Mouse (Mus musculus) heart, postnatal 25 days (tissue): ENCODE measurements around the gene St8sia1. TPM values are rescaled to one million over a fixed set of nuclear protein-coding genes. Genes with fewer than 3 reads are reported as not detected.

Experiments
- DNase-seq: peaks from one replicate; pipeline ENCODE4 v3.0.0; 2022; ENCODE audit warnings: low spot score
- intact Hi-C: fragments of 180-260 bp; cut with DNase I; formaldehyde crosslinking; loops from one replicate; pipeline ENCODE4 v1.15.1; 2025
- total RNA-seq, 2 experiments: library from RNA; stranded (reverse); gene quantifications; 2 replicates each; pipeline ENCODE4 v1.2.3; 2021

Gene St8sia1
- total RNA-seq, 2 experiments from 2014 or later: 0.20 to 0.31 TPM

DNA sequence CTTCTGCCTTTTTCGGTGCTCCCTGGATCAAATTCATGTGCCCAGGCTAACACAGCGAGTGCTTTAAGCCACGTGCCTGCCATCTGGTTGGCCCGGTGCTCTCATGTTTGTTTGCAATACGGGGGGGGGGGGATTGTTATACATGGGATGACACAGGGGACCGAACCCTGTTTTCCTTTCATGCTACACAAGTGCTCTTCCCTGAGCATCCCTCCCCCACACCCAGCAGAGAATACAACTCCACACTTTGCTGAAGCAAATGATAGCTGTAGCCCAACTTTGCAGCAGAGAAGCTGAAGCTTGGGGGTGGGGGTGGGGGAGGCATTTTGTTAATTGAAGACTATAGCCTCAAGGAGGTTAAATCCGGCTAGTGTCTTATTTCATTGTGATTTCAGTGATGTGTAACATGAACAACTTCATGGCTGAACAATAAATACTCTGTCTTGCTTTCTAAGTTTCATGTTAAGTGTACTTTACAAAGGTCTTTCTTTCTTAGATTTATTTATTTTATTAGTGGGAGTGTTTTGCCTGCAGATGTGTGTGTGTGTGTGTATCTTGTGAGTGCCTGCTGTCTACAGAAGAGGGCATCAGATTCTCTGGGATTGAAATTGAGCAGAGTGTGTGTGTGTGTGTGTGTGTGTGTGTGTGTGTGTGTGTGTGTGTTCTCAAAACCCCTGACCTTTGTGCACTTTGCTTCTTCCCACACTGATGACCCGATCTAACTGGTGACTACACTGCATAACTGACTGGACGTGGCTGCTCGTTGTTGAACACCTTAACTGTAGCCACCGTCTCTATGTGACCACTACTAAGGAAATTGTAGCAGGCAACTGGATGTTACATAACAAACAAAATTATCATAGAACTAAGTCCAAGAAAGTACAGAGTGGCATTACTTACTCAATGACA, 161.4 kb downstream of the St8sia1 start:
- intact Hi-C loops: no loop called here
- DNase-seq: no peak

DNA sequence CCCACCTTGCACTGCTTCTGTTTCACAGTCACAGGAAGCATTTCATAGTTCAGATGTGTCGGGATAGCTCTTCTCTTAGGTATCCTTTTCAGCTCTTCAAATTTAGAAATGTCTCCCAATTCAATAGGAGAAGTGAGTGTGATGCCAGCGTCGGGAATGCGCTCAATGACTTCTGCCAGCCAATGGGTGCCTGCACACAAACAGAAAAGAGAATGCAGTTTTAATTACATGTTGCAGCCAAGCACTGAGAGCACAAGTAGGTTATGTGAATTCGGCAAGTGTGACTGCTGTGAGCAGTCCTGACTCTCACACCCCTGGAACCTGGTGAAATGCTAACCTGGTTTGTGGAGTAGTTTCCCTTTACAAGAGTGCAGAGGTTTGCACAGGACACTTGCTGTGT, 162.6 kb downstream of the St8sia1 start:
- intact Hi-C loops: no loop called here
- DNase-seq: no peak

DNA sequence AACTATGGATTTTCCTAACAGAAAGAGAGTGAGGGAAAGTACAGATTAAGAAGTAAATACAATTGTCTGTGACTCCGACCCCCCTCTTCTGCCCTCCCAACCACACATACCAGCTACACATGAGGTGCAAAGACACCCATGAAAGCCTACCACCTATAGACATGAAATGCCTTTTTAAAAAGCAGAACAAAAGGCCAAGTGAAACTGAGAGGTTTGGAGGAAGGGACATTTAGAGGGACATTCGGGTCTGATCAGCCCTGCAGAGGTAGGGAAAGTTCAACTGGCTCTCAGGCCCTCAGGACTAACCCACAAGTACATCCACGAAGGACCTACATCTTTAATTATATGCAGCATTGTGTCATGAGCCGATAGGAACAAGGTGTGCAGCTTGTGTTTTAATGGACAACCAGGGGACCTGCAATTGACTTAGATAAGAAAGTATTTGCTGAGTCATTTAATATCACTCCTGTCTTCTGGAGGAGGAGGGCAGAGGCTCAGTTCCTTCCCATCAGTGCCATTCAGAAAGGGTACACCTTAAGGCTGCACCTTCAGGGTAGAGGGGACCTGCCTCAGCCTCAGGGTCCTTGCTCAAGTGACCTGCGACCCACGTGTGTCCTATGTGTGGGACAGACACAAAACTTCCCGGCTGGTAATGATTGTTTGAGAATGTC, 164.4 kb downstream of the St8sia1 start:
- DNase-seq: no peak
- intact Hi-C loops: no loop called here

DNA sequence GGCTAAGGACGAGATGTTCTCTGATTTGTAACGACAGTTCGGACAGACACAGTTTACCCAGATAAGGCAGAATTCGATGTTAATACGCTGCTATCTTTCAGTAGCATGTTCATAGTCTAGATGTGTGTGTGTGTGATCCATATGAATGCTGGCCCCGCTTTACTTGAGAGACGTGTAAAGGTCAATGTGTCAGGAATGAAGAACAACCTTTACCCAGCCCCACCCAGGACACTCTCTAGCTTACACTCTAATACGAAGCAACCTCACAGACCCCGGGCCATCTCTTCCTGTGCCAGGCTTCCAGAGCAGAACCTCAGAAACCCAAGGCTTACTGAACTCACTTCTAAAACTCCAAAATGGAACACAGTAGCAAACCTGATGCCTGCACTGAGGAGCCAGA, 165.4 kb downstream of the St8sia1 start:
- intact Hi-C loops: no loop called here
- DNase-seq: no peak

DNA sequence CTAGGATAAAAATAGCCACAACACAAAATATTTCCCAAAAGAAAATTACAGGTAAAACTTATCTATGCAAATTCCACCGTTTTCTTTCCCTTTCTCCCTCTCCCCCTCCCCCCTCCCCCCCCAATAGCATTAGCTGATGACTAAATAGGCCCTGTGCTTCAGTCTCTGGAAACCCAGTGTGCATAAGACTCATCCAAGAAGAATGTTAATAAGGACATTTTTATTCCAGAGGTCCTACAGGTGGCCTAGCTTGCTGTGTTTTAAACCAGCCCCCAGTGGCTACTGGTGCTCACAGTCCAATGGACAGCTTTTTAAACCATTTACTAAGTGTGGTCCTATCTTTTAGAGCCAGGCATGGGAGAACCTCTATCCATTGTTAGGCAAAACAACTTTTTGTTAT, 166.3 kb downstream of the St8sia1 start:
- intact Hi-C loops: no loop called here
- no peak for DNase-seq

DNA sequence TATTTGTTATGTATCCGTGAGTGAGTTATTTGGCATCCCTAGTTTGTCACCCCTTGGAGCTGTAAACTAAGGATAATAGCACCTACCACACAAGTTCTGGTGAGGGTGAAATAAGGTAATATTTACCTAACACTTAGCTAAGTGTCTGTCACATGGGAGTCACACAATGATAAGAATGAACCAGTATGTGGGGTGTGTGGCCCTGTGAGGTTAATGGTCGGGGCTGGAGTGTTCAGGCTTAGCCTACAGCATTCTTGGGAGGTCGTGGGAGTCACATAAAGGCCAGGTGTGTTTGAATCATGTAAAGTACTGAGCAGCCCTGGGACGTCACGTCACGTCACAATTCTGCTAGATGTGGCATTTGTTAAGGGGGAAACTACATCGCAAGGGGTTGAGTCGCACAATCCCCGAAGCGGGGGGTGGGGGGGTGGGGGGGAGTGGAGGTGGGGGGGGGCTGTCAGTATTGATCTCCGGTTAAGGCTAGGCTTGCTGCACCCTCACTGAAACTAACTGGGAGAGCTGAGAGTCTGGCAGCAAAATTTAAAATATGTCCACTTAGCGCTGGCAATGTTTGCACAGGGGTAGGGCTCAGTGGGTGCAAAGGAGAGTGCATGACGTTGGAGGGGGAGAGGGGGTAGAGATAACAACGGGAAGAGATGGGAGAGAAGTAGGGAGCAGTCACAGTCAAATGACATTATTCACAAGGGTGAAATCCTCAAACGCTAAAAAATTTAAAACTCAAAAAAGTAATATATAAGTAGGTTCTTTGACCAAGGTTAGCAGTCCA, 168.4 kb downstream of the St8sia1 start:
- intact Hi-C loops: no loop called here

DNA sequence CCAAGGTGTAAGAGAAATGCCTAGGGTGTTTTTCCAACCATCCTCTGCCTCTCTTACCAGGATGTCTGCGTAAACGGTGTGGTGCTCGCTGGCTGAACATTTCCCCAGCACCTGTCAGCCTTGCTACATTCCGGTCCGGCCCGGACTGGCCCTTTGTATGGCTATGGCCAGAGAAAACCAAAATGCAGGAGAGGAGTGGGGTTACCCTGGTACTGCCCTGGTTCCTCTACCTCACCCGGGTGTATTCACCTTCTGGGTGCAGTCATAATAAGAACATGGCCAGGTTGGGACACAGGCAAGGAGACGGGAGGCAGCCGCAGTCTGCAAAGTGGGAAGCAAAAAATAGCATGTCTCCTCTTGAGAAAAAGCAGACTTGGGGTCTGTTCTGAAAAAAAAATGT, 169.2 kb downstream of the St8sia1 start:
- DNase-seq: no peak
- intact Hi-C loops: no loop called here

More for the DNA sequence above, 168.4 kb downstream of the St8sia1 start:
- no peak for DNase-seq

DNA sequence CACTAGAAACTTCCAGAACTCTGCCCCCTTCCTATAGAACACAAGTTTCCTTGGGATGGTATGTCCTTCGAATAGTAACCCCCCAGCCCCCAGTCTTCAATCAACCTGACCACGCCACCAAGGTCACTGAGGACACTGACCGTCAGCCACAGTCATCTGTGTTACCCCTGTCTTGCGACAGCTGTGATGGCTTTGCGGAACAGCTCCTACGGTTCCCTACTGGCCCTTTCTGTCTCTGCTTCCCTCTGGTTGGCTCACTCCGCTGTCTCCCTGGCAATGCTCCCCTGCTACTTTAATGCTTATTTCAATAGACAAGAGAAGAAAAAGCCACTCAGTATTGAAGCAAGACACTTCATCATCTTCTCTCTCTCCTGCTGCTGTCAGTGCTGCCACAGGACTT, 170.8 kb downstream of the St8sia1 start:
- intact Hi-C loops: no loop called here
- DNase-seq: no peak

DNA sequence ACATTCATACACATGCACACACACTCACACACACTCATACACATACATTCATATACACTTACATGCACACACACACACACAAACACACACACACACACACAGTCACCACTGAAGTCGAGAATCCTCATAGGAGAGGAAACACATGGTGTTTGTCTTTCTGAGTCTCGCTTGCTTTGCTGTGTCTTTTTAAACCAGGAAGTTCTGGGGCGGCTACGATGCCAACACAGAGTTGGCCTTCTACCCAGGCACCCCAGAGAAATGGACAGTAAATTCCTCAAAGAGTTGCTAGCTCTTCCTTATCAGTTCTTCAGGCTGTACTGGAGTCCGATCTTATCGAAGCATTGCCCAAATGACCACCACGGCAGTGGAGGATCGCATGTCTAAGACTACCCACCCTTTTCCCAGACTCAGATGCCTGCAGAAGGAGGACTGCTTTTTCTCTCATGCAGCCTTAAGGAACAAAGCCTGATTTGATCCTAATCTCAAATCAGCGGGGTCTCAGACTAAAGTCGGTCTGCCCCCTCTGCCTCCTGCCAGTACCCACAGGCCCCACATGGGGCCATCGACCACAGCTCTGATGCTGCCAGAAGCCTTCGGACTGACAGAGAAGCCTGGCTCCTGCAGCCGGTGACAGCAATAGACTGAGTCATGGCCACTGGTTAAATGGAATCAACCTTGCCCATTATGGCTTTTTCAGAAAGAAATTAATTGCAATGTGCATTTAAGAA, 171.8 kb downstream of the St8sia1 start:
- DNase-seq: no peak
- intact Hi-C loops: no loop called here

DNA sequence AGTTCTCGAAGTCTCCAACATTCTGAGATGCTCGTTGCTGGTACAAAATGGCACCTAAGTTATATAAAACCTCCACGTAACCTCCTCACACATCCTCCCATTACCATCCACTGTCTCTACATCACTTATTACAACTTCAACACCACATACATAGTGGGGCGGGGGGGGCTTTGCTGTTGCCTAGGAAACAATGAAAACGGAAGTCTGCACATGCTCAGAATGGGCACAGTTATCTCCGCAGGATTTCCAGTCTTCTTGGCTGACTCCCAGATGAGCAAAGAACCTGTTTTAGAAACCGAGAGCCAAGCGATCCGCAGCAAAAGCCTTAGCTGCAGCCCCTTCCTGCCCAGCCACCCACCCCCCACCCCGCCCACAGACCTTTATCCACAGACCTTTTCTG, 174.5 kb downstream of the St8sia1 start:
- intact Hi-C loops: no loop called here
- DNase-seq: no peak

DNA sequence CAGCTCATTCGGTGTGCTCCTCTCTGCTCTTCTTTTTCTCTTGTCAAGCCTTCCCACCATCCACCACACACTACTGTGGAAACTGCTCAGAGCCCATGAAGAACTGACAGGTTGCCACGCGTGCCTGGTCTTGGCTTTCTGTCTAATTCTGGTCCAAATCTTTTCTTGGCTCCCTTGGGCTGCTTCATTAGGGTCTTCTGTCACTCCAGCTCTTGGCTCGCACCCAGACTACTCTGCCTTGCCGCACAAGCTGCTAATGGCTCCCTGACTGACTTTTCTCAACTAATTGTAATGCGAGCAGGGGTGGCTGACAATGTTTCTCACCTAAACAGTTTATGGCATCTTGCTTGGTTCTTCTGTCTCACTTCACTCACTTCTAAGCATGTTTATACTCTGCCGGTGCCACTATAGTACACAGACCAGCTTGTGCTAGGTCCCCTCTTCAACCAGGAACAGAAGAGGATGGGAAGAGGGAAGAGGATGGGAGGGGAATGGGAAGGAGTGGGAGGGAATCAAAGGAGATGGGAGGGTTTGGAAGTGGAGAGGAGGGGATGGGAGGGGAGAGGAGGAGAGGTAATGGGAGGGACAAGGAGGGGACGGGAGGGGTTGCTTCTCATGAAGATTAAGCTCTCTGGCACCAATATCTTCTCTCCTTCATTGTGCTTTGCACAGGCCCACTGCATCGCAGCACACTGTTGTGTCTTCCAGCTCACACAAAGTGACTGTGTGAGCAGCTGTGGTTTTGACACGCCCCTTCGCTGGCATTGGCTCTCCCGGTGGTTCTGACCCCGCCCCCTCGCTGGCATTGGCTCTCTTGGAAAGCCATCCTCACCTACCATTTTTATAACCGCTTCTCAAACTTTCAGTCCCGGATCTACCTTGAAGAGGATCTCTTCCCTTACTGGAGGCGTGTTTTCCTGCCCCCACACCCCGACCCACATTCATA, 175.9 kb downstream of the St8sia1 start:
- DNase-seq: no peak
- intact Hi-C loops: no loop called here

DNA sequence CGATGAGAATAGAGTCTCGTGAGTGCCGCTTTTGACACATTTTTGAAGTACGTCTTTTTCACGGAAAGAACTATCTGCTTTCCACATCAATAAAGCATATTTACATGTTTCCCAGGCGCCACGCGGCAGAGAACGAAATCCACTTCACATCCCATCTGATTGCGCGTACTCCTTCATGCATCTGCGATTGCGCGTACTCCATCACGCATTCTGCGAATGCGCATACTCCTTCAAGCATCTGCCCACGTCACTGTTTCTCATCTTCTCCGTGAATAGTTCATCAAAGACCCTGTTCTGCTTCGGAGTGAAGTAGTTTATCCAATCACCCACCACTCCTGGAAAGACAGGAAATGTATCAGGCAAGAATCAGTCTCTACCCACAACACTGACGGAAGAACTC, 178.1 kb downstream of the St8sia1 start:
- intact Hi-C loops: no loop called here
- DNase-seq: no peak

DNA sequence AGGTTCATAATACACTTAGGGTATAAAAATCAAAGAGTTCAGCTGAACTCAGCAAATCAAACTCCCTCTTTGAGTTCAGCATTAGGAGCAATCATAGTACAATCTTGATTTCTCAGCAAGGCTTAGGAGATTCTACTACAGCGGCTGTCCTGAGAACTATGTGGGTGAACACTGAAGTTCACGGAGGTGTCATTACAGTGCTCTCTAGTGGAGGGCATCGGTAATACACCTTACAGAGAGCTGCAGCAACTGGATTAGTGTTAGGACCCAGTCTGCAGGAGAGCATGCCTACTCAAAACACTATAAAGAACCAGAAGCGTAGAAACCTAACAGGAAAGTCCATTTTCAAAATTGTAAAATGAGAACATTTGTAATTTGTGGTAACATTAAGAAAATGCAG, 178.9 kb downstream of the St8sia1 start:
- intact Hi-C loops: no loop called here
- DNase-seq: no peak

DNA sequence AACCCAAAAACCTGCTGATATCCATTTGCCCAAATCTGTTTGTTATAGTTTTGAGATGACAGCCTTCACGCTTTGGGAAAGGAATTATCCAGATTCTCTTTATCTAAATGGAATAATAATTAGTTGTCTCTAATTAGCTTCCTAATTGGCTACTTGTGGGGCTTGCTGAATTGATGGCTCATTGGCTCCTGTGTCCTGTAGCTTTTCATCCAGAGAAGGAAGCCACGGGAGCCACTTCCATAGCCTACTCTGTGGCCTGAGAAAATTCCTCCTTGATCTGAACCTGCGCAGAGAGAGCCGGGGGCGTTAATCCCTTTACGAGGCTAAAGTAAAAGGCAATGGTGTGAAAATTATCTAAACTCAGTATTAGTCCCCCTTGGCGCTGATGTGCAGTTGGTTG, 183.0 kb downstream of the St8sia1 start:
- DNase-seq: no peak
- intact Hi-C loops: no loop called here

DNA sequence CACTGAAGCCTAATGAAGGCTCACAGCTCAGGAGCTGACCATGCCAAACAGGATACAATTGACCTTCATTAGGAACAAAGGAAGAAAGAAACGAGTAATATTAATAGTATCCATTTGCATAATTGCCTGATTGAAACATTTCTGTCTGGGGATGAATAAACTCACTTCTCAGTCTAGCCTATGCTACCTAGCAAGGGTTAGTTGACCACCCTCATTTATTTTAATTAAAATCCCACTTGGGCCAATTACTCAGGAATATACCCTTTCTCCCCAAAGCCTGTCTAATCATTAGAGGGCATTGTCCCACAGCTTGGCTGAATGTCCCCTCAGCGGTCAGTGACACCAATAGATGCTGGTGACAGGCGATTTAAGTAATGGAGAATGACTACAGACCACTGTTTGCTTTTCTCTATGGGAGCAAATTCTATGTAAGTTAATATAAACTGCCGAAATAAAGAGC, 183.6 kb downstream of the St8sia1 start:
- DNase-seq: no peak
- intact Hi-C loops: no loop called here

DNA sequence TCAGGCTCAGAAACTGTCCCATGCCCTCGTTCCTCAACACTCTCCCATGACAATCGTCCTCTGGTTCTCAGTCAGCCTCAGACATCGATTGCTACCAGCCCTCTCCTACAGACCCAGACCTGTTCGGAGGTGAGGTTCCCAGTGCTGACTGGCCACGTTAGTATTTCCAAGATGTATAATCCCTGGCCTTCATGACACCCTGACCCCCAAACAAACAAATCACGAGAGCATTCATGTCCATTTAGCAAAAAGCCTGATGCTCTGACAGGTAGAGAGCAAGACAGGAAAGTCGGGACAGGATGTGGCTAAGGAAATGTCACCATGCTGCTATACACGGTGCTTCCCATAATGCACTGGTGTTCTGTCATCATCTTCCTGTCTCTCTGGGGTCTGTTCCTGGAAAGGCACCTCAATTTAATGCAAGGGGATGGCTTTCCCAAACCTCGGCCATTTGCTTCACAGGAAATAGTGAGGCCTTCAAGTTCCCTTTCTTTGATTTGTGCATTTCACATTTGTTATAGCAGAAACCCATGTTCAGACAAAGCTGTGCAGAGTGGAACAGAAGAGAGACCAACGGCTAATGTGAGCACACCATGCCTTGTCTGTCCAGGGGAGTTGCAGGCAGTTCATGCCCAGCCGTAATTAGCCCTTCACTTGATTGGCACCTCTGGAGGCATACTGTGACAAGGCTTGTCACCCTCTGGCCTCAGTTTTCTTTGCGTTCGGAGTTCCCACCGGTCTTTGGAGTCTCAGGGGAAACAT, 184.3 kb downstream of the St8sia1 start:
- intact Hi-C loops: loop anchor here (2.0 to 10.0 kb wide), 3 partner anchors 32 to 395 kb away; no protein-coding TSS in a partner anchor
- DNase-seq: no peak

DNA sequence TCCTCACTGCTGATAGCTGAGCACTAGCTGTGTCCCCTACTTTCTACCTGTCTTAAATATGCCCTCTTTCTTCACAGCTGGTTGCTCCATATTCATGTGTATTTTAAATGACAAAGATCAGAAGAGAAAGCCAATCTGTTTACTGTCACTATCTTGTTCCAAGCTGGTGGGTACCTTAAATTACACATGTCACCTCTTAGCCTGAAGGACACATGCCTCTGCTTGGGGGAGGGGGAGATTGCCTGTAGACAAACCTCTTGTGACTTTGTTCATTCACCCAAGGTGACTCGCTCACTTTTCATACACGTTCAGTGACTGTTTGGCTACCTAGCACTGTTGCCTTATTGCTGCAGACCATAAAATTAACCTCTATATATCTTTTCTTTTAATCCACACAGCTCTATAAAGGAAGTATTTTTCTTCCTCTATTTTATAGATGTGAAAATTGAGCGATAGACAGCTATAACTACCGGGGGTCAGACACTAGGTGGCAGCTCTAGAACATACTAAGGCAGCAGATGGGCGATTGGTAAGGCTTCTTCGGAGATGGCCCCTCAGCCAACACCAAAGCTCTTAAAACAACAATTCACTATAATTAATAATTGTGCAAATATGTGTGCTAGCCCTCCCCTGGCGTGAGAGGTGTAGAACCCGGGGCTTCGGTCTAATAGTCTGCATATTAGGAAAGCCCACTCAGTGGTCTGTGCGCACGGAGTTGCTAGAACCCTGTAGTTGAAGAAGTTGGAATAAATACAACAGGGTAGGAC, 185.0 kb downstream of the St8sia1 start:
- intact Hi-C loops: loop anchor here (2.0 to 10.0 kb wide), 3 partner anchors 33 to 396 kb away; no protein-coding TSS in a partner anchor
- no peak for DNase-seq
